24 mouse cellular contexts compared by ENCODE assay signal in genomic region chr1:153031345-153031744, GRCm38 (mm10).
DNase-seq lines count a peak whose midpoint lies in the region; ATAC-seq and TF ChIP-seq lines count a peak whose summit lies in the region.
"Had no signal": no experiment of that assay in that cellular context is flagged by ENCODE, and none has a peak within 500 bp of the region (broad histone marks: within the 10 kb centered on the region; RNA-seq: fewer than 3 reads in every experiment).

No protein-coding gene starts in this region.

- 71% methylated on average over 6 of the region's 6 CpGs for WGBS in forebrain, embryonic 10.5 days
- WGBS in forebrain, postnatal 0 days = 74% methylated on average over 6 of the region's 6 CpGs
- 37% methylated on average over 6 of the region's 6 CpGs for WGBS in embryonic facial prominence, embryonic 14.5 days
- 57% methylated on average over 6 of the region's 6 CpGs for WGBS in neural tube, embryonic 12.5 days
- WGBS in forebrain, embryonic 15.5 days = 75% methylated on average over 6 of the region's 6 CpGs

- no peak for DNase-seq in forebrain, embryonic 10.5 days (ENCODE audit: extremely low spot score, low spot score)
- DNase-seq in forebrain, postnatal 0 days = no peak
- peak; percentile 98 for DNase-seq in ES-CJ7 (ENCODE audit: low read depth, low spot score)
- no peak for DNase-seq in embryonic facial prominence, embryonic 14.5 days (ENCODE audit: low spot score)
- DNase-seq in gastrocnemius, postnatal 10 days = no peak
- DNase-seq: adrenal gland, postnatal 36 days; cerebellum, adult 2 months; gastrocnemius, postnatal 25 days; layer of hippocampus, postnatal 36 days; lung, embryonic 14.5 days; right cerebral cortex, postnatal 25 days; thymus, postnatal 25 days had no signal

- H3K4me1 ChIP-seq in forebrain, embryonic 10.5 days = peaks cover 37% of the 10 kb centered on the region
- peaks cover 9% of the 10 kb centered on the region; the same call in 1 of the 2 replicates for H3K4me1 ChIP-seq in forebrain, postnatal 0 days (ENCODE audit: insufficient read depth)
- peaks cover 5% of the 10 kb centered on the region; the same call in 1 of the 2 replicates for H3K4me1 ChIP-seq in embryonic facial prominence, embryonic 14.5 days (ENCODE audit: control insufficient read depth, insufficient read depth, low read length)
- peaks cover 44% of the 10 kb centered on the region for H3K4me1 ChIP-seq in neural tube, embryonic 12.5 days
- peaks cover 18% of the 10 kb centered on the region for H3K4me1 ChIP-seq in forebrain, embryonic 15.5 days
- H3K4me1 ChIP-seq: intestine, embryonic 15.5 days had no signal

- no peak overlapping the region for H3K4me3 ChIP-seq in forebrain, embryonic 10.5 days
- no peak overlapping the region for H3K4me3 ChIP-seq in forebrain, postnatal 0 days (ENCODE audit: low read depth, low read length)
- H3K4me3 ChIP-seq in embryonic facial prominence, embryonic 14.5 days (ENCODE audit: low read depth, low read length) = no peak overlapping the region
- H3K4me3 ChIP-seq in neural tube, embryonic 12.5 days = no peak overlapping the region
- no peak overlapping the region for H3K4me3 ChIP-seq in forebrain, embryonic 15.5 days
- H3K4me3 ChIP-seq: heart, embryonic 12.5 days; intestine, embryonic 15.5 days; kidney, embryonic 15.5 days; liver, embryonic 12.5 days; midbrain, embryonic 12.5 days; myocyte had no signal

- H3K9me3 ChIP-seq in forebrain, embryonic 10.5 days = no peaks in the 10 kb centered on the region
- no peaks in the 10 kb centered on the region for H3K9me3 ChIP-seq in forebrain, postnatal 0 days (ENCODE audit: low read length)
- no peaks in the 10 kb centered on the region for H3K9me3 ChIP-seq in embryonic facial prominence, embryonic 14.5 days (ENCODE audit: control insufficient read depth, low read length)
- H3K9me3 ChIP-seq in neural tube, embryonic 12.5 days = no peaks in the 10 kb centered on the region
- no peaks in the 10 kb centered on the region for H3K9me3 ChIP-seq in forebrain, embryonic 15.5 days
- H3K9me3 ChIP-seq: intestine, embryonic 15.5 days; kidney, embryonic 15.5 days; liver, embryonic 12.5 days; midbrain, embryonic 12.5 days had no signal

- TF ChIP-seq CTCF in forebrain, postnatal 0 days (IDR thresholded peaks at IDR 0.05; ENCODE audit: low read depth) = no peak

- H3K4me2 ChIP-seq in forebrain, postnatal 0 days (ENCODE audit: low read depth) = no peak overlapping the region
- H3K4me2 ChIP-seq in embryonic facial prominence, embryonic 14.5 days (ENCODE audit: low read depth, low read length) = peak overlapping the region; percentile 19
- H3K4me2 ChIP-seq in neural tube, embryonic 12.5 days (replicated peaks) = peak overlapping the region; percentile 25
- no peak overlapping the region for H3K4me2 ChIP-seq in forebrain, embryonic 15.5 days (replicated peaks)
- H3K4me2 ChIP-seq: heart, embryonic 12.5 days; intestine, embryonic 15.5 days; kidney, embryonic 15.5 days; liver, embryonic 12.5 days; lung, embryonic 14.5 days; midbrain, embryonic 12.5 days had no signal

- no peak overlapping the region for H3K9ac ChIP-seq in forebrain, postnatal 0 days
- no peak overlapping the region for H3K9ac ChIP-seq in embryonic facial prominence, embryonic 14.5 days (ENCODE audit: low read depth, low read length)
- H3K9ac ChIP-seq in neural tube, embryonic 12.5 days = no peak overlapping the region
- H3K9ac ChIP-seq in forebrain, embryonic 15.5 days (replicated peaks) = no peak overlapping the region
- H3K9ac ChIP-seq: heart, embryonic 12.5 days; intestine, embryonic 15.5 days; kidney, embryonic 15.5 days; liver, embryonic 12.5 days; lung, embryonic 14.5 days; midbrain, embryonic 12.5 days had no signal

- H3K27ac ChIP-seq in forebrain, embryonic 10.5 days = 0 out of 2 replicates have a peak overlapping the region, but pooled peaks have one; percentile 1
- H3K27ac ChIP-seq in forebrain, postnatal 0 days (ENCODE audit: low read depth, low read length) = no peak overlapping the region
- no peak overlapping the region for H3K27ac ChIP-seq in embryonic facial prominence, embryonic 14.5 days (replicated peaks; ENCODE audit: low read depth, low read length)
- H3K27ac ChIP-seq in neural tube, embryonic 12.5 days = no peak overlapping the region; the same call in 1 of the 2 replicates
- H3K27ac ChIP-seq in forebrain, embryonic 15.5 days (replicated peaks) = no peak overlapping the region
- H3K27ac ChIP-seq: intestine, embryonic 15.5 days; kidney, embryonic 15.5 days; liver, embryonic 12.5 days; macrophage; midbrain, embryonic 12.5 days; stomach, postnatal 0 days had no signal

- ATAC-seq in forebrain, postnatal 0 days = no peak
- no peak for ATAC-seq in embryonic facial prominence, embryonic 14.5 days (ENCODE audit: low read depth)
- ATAC-seq in neural tube, embryonic 12.5 days (ENCODE audit: low FRiP score, low read depth) = no peak
- ATAC-seq in forebrain, embryonic 15.5 days (replicated peaks) = no peak
- ATAC-seq: intestine, embryonic 15.5 days; liver, embryonic 12.5 days; Patski had no signal

- no peaks in the 10 kb centered on the region for H3K36me3 ChIP-seq in forebrain, embryonic 10.5 days (replicated peaks)
- no peaks in the 10 kb centered on the region for H3K36me3 ChIP-seq in forebrain, postnatal 0 days (ENCODE audit: insufficient read depth)
- H3K36me3 ChIP-seq in embryonic facial prominence, embryonic 14.5 days (ENCODE audit: control insufficient read depth, insufficient read depth, low read length) = no peaks in the 10 kb centered on the region
- no peaks in the 10 kb centered on the region for H3K36me3 ChIP-seq in neural tube, embryonic 12.5 days
- H3K36me3 ChIP-seq in forebrain, embryonic 15.5 days = no peaks in the 10 kb centered on the region
- H3K36me3 ChIP-seq: heart, embryonic 12.5 days; intestine, embryonic 15.5 days; kidney, embryonic 15.5 days; liver, embryonic 12.5 days; midbrain, embryonic 12.5 days had no signal

- H3K27me3 ChIP-seq in forebrain, embryonic 10.5 days (ENCODE audit: poor library complexity, severe bottlenecking) = no peaks in the 10 kb centered on the region
- no peaks in the 10 kb centered on the region for H3K27me3 ChIP-seq in forebrain, postnatal 0 days (ENCODE audit: insufficient read depth, low read length)
- no peaks in the 10 kb centered on the region for H3K27me3 ChIP-seq in embryonic facial prominence, embryonic 14.5 days (replicated peaks; ENCODE audit: control insufficient read depth, insufficient read depth, low read length)
- H3K27me3 ChIP-seq in neural tube, embryonic 12.5 days (replicated peaks) = no peaks in the 10 kb centered on the region
- no peaks in the 10 kb centered on the region for H3K27me3 ChIP-seq in forebrain, embryonic 15.5 days
- H3K27me3 ChIP-seq: CH12.LX; heart, embryonic 12.5 days; intestine, embryonic 15.5 days; kidney, embryonic 15.5 days; liver, embryonic 12.5 days; Patski had no signal

Comparison
In these comparisons a context has a peak if more than half of its experiments do, and no peak if none do; other contexts are left out.
1. H3K4me2 ChIP-seq: peak in embryonic facial prominence, embryonic 14.5 days (single experiment) and neural tube, embryonic 12.5 days (single experiment); none in forebrain, postnatal 0 days (single experiment) and forebrain, embryonic 15.5 days (single experiment).